Mouse (Mus musculus): Measurements from ENCODE around the gene Olfr773.
"Not testable (repeated sequence)": the region's sequence is repeated elsewhere in the genome, so short reads cannot be mapped to it uniquely, and the experiment has no call there.

Olfr773 gene

GRCm38 (mm10) chr10:129187319-129187718, at the start of gene Olfr773:
Gene Olfr773 (minus strand): TSS chr10:129187419.
- in situ Hi-C loops (cut with MboI), result not testable (repeated sequence)

- in situ Hi-C loops (cut with MboI), result no loop called here
Observed at GRCm38 (mm10) chr10:129235904-129236303, 48.7 kb upstream of the Olfr773 start, which contains the start of gene Olfr774. Gene Olfr774 (plus strand): TSS chr10:129236204.

- in situ Hi-C loops (cut with MboI), result no loop called here
Observed at GRCm38 (mm10) chr10:129230737-129231136, 43.5 kb upstream of the Olfr773 start.

GRCm38 (mm10) chr10:129177821-129178220, 9.4 kb downstream of the Olfr773 start, which contains the start of gene Olfr772:
Gene Olfr772 (minus strand): TSS chr10:129177921.
- in situ Hi-C loops (cut with MboI), result not testable (repeated sequence)

- in situ Hi-C loops (cut with MboI), result no loop called here
Observed at GRCm38 (mm10) chr10:129164651-129165050, 22.6 kb downstream of the Olfr773 start, which contains the start of gene Olfr771. Gene Olfr771 (minus strand): TSS chr10:129164751.

GRCm38 (mm10) chr10:129138898-129139297, 48.3 kb downstream of the Olfr773 start, which contains the start of gene Olfr770:
Gene Olfr770 (minus strand): TSS chr10:129138998.
- in situ Hi-C loops (cut with MboI), result no loop called here
